Mouse (Mus musculus): Measurements from ENCODE around the gene Vwa3b. TPM values are rescaled to one million over a fixed set of nuclear protein-coding genes. Genes with fewer than 3 reads are reported as not detected.

Gene Vwa3b
- polyA plus RNA-seq, 1 experiment from 2014 or later = 1.3 TPM

DNA sequence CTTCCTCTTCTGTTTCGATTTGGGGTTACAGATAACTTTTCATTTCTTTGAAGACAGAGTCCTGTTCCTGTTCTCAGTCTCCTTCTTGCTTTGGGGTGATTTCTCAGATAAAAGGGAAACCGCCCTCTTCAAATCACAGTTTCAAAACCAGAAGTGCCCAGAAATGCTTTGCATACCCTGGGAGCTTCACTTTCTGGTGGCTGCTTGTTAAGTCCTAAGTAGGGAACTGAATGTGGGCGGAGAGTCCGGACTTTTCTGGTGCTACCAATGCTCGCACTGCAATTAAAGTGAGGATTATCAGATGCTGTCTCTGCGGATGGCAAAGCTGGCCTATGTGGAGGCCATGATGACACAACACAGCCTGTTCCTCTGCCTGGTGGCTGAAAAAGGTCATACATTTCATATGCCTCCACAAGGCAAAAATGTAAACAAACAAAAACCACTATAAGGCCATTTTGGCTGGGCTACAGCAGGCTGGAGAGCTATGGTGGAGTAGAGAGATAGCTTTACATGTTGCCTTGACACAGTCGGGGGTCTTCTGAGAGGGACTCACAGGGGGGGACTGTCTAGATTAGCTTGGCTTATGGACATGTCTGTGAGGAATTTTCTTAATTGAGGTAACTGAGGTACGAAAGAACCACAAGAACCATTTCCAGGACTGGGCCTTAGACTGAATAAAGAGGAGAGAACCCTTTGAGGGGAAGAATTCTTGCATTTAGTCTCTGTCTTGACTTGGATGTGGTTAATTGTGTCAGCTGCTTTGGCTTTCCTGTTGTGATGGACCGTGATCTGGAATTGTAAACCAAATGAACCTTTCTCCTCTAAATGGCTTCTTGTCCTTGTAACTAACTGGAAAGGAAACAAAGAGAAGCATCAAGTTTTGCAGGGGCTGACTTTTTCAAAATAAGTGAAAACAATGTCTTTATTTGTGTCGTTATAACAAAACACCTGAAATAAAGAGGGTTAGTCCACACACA, 38.9 kb upstream of the Vwa3b start:
- Histone ChIP-seq H3K27ac (ENCODE audit: low read length) (no peak overlapping the region), H3K4me1 (ENCODE audit: control insufficient read depth, insufficient read depth, low read length) (no peaks in the 10 kb centered on the region), H3K4me3 (ENCODE audit: low read depth, low read length) (no peak overlapping the region), H3K9me3 (ENCODE audit: control insufficient read depth, low read depth, low read length) (no peaks in the 10 kb centered on the region), H3K36me3 (ENCODE audit: control insufficient read depth, insufficient read depth, low read length) (no peaks in the 10 kb centered on the region), H3K27me3 (ENCODE audit: control insufficient read depth, insufficient read depth, low read length) (no peaks in the 10 kb centered on the region), H3K4me2 (replicated peaks; ENCODE audit: low read depth, low read length) (no peak overlapping the region), H3K9ac (replicated peaks; ENCODE audit: low read depth, low read length) (no peak overlapping the region)
- 78% methylated on average over 10 of the region's 10 CpGs for WGBS
- no peak for ATAC-seq (ENCODE audit: insufficient number of reproducible peaks, insufficient read depth, low FRiP score, low read depth)

DNA sequence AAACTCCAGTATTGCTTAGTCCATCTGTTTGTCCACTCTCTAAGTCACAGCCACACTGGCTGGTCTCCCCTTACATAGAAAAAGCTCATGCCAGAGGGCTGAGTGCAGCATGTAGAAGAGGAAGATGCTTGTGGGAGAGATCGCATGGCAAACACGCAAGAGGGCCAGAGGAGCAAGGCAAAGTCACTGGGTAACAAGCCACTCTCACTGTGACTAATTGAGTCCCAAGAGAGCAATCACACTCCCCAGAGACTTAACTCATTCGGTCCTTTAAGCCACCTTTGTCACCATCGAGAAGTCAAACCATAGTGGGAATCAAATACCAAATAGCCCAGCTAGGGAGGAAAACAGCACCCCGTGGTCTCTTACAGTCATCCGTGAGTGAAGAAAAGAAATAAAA, 38.2 kb upstream of the Vwa3b start:
- no peaks in the 10 kb centered on the region for H3K9me3 ChIP-seq (ENCODE audit: control insufficient read depth, low read depth, low read length)
- H3K36me3 ChIP-seq (ENCODE audit: control insufficient read depth, insufficient read depth, low read length) = no peaks in the 10 kb centered on the region
- H3K4me1 ChIP-seq (ENCODE audit: control insufficient read depth, insufficient read depth, low read length) = no peaks in the 10 kb centered on the region
- H3K4me3 ChIP-seq (ENCODE audit: low read depth, low read length) = no peak overlapping the region
- H3K27me3 ChIP-seq (ENCODE audit: control insufficient read depth, insufficient read depth, low read length) = no peaks in the 10 kb centered on the region
- WGBS = 81% methylated on average over 6 of the region's 6 CpGs
- ATAC-seq (ENCODE audit: insufficient number of reproducible peaks, insufficient read depth, low FRiP score, low read depth) = no peak
- no peak overlapping the region for H3K9ac ChIP-seq (replicated peaks; ENCODE audit: low read depth, low read length)
- H3K4me2 ChIP-seq (replicated peaks; ENCODE audit: low read depth, low read length) = no peak overlapping the region
- peak overlapping the region; percentile 2; the same call in 1 of the 2 replicates for H3K27ac ChIP-seq (ENCODE audit: low read length)

DNA sequence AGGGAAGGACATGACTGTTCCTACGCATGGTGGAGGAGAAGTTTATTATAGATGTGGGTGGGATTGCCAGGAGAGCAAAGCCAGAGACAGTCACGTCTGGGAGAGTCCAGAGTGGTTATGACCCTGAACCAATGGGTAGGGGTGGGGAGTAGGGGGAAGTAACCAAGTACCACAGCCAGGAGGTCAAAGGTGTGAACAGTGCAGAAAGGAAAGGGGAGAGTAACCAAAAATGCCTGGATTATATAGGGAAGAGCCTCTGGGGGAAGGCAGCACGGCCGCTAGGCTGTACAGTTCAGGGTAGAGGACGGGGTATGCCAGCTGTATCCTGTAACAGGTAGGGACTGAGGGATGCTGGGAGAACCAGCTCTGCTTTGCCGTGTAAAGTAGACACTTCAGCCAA, 37.8 kb upstream of the Vwa3b start:
- ATAC-seq (ENCODE audit: insufficient number of reproducible peaks, insufficient read depth, low FRiP score, low read depth) = no peak
- no peak overlapping the region for H3K4me2 ChIP-seq (replicated peaks; ENCODE audit: low read depth, low read length)
- H3K9me3 ChIP-seq (ENCODE audit: control insufficient read depth, low read depth, low read length) = no peaks in the 10 kb centered on the region
- H3K27me3 ChIP-seq (ENCODE audit: control insufficient read depth, insufficient read depth, low read length) = no peaks in the 10 kb centered on the region
- 50% methylated on average over 6 of the region's 6 CpGs for WGBS
- no peaks in the 10 kb centered on the region for H3K4me1 ChIP-seq (ENCODE audit: control insufficient read depth, insufficient read depth, low read length)
- peak overlapping the region; percentile 2; the same call in 1 of the 2 replicates for H3K27ac ChIP-seq (ENCODE audit: low read length)
- H3K4me3 ChIP-seq (ENCODE audit: low read depth, low read length) = no peak overlapping the region
- no peak overlapping the region for H3K9ac ChIP-seq (replicated peaks; ENCODE audit: low read depth, low read length)
- H3K36me3 ChIP-seq (ENCODE audit: control insufficient read depth, insufficient read depth, low read length) = no peaks in the 10 kb centered on the region

DNA sequence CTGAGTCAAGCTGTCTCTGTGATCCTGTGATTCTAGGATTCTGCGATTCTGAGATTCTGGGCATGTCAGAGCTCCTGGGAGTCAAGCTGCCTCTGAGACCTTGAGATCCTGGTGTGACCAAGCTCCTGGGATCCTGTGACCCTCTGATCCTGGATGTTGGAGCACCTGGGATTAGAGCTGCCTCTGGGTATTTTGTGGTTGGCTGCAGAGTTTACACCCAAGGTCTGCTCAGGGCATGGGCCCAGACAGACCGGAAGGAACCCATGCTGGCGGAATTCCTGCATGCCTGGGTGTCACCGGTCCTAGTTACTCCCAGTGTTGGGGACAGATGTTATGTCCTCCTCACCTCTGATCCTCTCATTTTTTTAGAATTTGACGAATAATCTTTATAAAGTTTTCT, 32.1 kb upstream of the Vwa3b start:
- ATAC-seq (ENCODE audit: insufficient number of reproducible peaks, insufficient read depth, low FRiP score, low read depth) = no peak
- H3K4me2 ChIP-seq (replicated peaks; ENCODE audit: low read depth, low read length) = no peak overlapping the region
- WGBS = 98% methylated on average over 5 of the region's 5 CpGs

DNA sequence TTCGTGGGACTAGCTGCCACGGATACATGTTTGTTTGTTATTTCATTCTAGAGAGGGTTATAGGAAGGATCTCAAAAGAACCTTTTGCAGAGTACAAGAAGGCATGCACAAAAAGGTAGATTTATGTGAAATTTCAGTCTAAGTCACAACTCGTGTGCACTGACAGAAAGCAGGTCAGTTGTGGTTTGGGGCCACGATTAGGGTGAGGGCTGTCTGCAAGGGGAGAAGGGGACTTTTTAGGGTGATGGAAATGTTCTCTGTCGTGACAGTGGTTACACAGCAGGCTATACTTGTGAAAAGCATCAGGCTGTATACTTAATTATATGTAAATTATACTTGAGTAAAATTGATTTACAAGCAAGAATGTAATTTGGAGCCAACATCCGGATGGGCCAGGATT, 30.6 kb upstream of the Vwa3b start:
- Histone ChIP-seq H3K4me3 (ENCODE audit: low read depth, low read length) (no peak overlapping the region), H3K27me3 (ENCODE audit: control insufficient read depth, insufficient read depth, low read length) (no peaks in the 10 kb centered on the region), H3K4me1 (ENCODE audit: control insufficient read depth, insufficient read depth, low read length) (peaks cover 10% of the 10 kb centered on the region; the same call in 1 of the 2 replicates), H3K27ac (ENCODE audit: low read length) (peak overlapping the region; percentile 66; the same call in 1 of the 2 replicates), H3K9ac (replicated peaks; ENCODE audit: low read depth, low read length) (no peak overlapping the region), H3K9me3 (ENCODE audit: control insufficient read depth, low read depth, low read length) (no peaks in the 10 kb centered on the region), H3K4me2 (replicated peaks; ENCODE audit: low read depth, low read length) (no peak overlapping the region), H3K36me3 (ENCODE audit: control insufficient read depth, insufficient read depth, low read length) (no peaks in the 10 kb centered on the region)
- no peak for ATAC-seq (ENCODE audit: insufficient number of reproducible peaks, insufficient read depth, low FRiP score, low read depth)
- WGBS = 55% methylated on average over 6 of the region's 6 CpGs

More for the DNA sequence above, 32.1 kb upstream of the Vwa3b start:
- Histone ChIP-seq H3K9ac (replicated peaks; ENCODE audit: low read depth, low read length) (no peak overlapping the region), H3K27me3 (ENCODE audit: control insufficient read depth, insufficient read depth, low read length) (no peaks in the 10 kb centered on the region), H3K4me1 (ENCODE audit: control insufficient read depth, insufficient read depth, low read length) (peaks cover 10% of the 10 kb centered on the region; the same call in 1 of the 2 replicates), H3K4me3 (ENCODE audit: low read depth, low read length) (no peak overlapping the region), H3K27ac (ENCODE audit: low read length) (no peak overlapping the region), H3K36me3 (ENCODE audit: control insufficient read depth, insufficient read depth, low read length) (no peaks in the 10 kb centered on the region), H3K9me3 (ENCODE audit: control insufficient read depth, low read depth, low read length) (no peaks in the 10 kb centered on the region)

DNA sequence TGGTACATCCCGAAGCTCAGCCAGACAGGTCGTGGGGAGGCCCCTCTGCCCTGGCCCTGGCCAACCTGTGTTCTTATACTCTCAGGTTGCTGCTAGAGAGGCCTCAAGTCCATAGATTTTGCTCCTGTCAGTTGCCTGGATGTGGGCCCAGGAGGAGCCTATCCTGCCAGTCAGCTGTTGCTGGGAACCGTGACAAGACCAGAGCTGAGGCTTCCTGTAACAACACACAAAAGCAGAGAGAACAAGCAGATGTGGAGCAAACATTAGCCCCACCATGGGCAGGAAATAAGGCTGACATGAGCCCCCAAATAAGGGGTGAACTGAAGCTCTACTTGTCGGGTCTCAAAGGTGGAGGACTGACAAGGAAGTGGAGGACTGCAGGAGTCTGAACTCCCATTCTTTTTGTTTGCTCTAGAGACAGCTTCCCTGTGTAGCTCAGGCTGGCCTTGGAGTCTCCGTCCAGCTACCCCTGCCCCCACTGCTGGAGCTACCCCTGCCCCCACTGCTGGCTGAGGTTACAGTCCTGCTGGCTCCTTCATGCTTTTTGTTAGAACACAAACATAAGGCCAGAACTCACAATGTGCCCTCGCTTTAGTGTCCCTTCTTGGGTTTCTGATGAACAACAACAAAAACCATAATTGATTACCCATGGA, 29.7 kb upstream of the Vwa3b start:
- ATAC-seq (ENCODE audit: insufficient number of reproducible peaks, insufficient read depth, low FRiP score, low read depth) = peak; percentile 69; the same call in 1 of the 2 replicates
- Histone ChIP-seq H3K27ac (ENCODE audit: low read length) (peak overlapping the region; percentile 66), H3K27me3 (ENCODE audit: control insufficient read depth, insufficient read depth, low read length) (no peaks in the 10 kb centered on the region), H3K9me3 (ENCODE audit: control insufficient read depth, low read depth, low read length) (no peaks in the 10 kb centered on the region), H3K4me1 (ENCODE audit: control insufficient read depth, insufficient read depth, low read length) (peaks cover 10% of the 10 kb centered on the region; the same call in 1 of the 2 replicates), H3K36me3 (ENCODE audit: control insufficient read depth, insufficient read depth, low read length) (no peaks in the 10 kb centered on the region), H3K4me3 (ENCODE audit: low read depth, low read length) (no peak overlapping the region), H3K9ac (replicated peaks; ENCODE audit: low read depth, low read length) (no peak overlapping the region), H3K4me2 (replicated peaks; ENCODE audit: low read depth, low read length) (no peak overlapping the region)
- 43% methylated on average over 6 of the region's 6 CpGs for WGBS

DNA sequence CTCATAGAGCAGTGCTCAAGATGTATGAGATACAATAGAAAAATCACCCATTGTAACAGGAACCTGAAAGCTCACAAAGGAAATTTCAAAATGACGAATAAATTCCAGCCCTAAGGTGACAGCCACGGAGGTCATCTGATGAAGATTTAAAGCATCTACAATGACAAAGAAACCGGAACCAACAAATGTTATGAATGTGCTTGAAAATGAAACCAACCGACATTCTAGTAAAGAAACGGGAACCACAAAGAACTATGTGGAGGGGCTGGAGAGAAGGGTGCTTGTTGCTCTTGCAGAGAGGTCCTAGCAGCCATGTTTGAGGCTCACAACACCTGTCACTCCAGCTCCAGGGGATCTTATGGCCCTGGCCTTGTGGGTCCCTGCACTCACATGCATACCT, 26.1 kb upstream of the Vwa3b start:
- no peak for ATAC-seq (ENCODE audit: insufficient number of reproducible peaks, insufficient read depth, low FRiP score, low read depth)
- Histone ChIP-seq H3K27me3 (ENCODE audit: control insufficient read depth, insufficient read depth, low read length) (no peaks in the 10 kb centered on the region), H3K9ac (replicated peaks; ENCODE audit: low read depth, low read length) (no peak overlapping the region), H3K4me3 (ENCODE audit: low read depth, low read length) (no peak overlapping the region), H3K4me2 (replicated peaks; ENCODE audit: low read depth, low read length) (no peak overlapping the region), H3K9me3 (ENCODE audit: control insufficient read depth, low read depth, low read length) (no peaks in the 10 kb centered on the region), H3K4me1 (ENCODE audit: control insufficient read depth, insufficient read depth, low read length) (peaks cover 10% of the 10 kb centered on the region; the same call in 1 of the 2 replicates), H3K36me3 (ENCODE audit: control insufficient read depth, insufficient read depth, low read length) (no peaks in the 10 kb centered on the region), H3K27ac (ENCODE audit: low read length) (no peak overlapping the region)
- WGBS = 77% methylated on average over 5 of the region's 5 CpGs

DNA sequence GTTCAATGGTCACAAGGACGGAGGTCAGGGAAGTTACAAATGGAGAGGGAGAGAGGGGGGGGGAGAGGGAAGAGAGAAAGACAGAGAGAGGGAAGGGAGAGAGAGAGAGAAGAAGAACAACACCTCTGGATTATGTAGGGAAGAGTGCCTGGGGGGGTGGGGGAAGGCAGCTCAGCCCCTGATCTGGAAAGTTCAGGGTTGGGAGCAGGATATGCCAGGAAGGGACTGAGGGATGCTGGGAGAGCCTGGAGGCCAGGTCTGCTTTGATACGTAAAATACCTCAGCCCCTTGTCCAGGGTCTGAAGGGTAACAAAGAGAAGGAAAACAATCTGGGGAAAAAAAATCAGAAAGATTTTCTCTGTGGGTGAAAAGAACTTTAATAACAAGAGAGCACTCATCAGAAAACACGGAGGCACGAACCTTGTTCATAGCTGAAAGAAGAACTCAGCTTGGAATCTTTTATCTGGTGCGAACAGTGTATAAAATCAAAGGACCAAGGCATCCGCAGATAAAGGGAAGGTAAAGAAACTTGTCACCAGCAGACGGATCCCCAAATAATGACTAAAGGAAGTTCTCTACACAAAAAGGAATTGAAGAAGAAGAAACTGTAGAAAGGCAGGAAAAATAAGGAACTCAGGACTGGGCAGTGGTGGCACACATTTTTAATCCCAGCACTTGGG, 24.6 kb upstream of the Vwa3b start:
- H3K27ac ChIP-seq (ENCODE audit: low read length) = no peak overlapping the region
- H3K9ac ChIP-seq (replicated peaks; ENCODE audit: low read depth, low read length) = no peak overlapping the region
- ATAC-seq (ENCODE audit: insufficient number of reproducible peaks, insufficient read depth, low FRiP score, low read depth) = no peak
- H3K27me3 ChIP-seq (ENCODE audit: control insufficient read depth, insufficient read depth, low read length) = no peaks in the 10 kb centered on the region
- H3K4me2 ChIP-seq (replicated peaks; ENCODE audit: low read depth, low read length) = no peak overlapping the region
- WGBS = 42% methylated on average over 7 of the region's 7 CpGs
- H3K36me3 ChIP-seq (ENCODE audit: control insufficient read depth, insufficient read depth, low read length) = no peaks in the 10 kb centered on the region
- H3K4me1 ChIP-seq (ENCODE audit: control insufficient read depth, insufficient read depth, low read length) = 0 out of 2 replicates have a peak, but pooled peaks cover 4% of the 10 kb centered on the region
- no peaks in the 10 kb centered on the region for H3K9me3 ChIP-seq (ENCODE audit: control insufficient read depth, low read depth, low read length)
- no peak overlapping the region for H3K4me3 ChIP-seq (ENCODE audit: low read depth, low read length)
